Mouse (Mus musculus): ENCODE data around the gene Pip5k1b. TPM values are rescaled to one million over a fixed set of nuclear protein-coding genes. Genes with fewer than 3 reads are reported as not detected.

The Pip5k1b gene
- polyA plus RNA-seq, 1 experiment from 2014 or later, result 1.3 TPM

DNA sequence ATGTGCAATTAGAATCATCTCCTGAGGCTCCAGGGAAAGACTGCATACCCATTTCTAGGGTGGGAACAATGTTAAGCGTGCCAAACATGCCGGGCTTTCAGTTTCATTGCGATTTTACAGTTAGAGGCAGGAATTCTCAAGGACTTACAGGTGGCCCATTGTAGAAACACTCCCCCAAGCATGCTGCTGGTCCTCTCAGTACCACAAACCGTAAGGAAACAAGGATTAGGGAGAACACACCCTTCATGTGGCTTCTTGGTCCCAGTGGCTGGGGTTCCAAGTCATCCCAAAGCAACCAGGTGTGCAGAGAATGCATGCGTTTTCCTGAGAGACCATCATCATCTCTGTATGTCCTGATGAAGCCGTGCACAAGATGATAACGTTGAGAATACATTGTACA lies 4.9 kb downstream of the Pip5k1b start:
- Histone ChIP-seq H3K4me1 (ENCODE audit: control insufficient read depth, insufficient read depth, low read length) (0 out of 2 replicates have a peak, but pooled peaks cover 2% of the 10 kb centered on the region), H3K9ac (ENCODE audit: low read length) (no peak overlapping the region), H3K27ac (ENCODE audit: low read depth, low read length) (no peak overlapping the region), H3K27me3 (ENCODE audit: control insufficient read depth, insufficient read depth, low read length) (no peaks in the 10 kb centered on the region), H3K4me2 (ENCODE audit: low read depth) (no peak overlapping the region), H3K4me3 (ENCODE audit: low read depth, low read length) (no peak overlapping the region), H3K9me3 (ENCODE audit: control insufficient read depth, low read length) (peaks cover 5% of the 10 kb centered on the region; the same call in 1 of the 2 replicates), H3K36me3 (ENCODE audit: control insufficient read depth, insufficient read depth, low read length) (no peaks in the 10 kb centered on the region)
- DNase-seq (ENCODE audit: low spot score) (no peak), ATAC-seq (ENCODE audit: insufficient read depth, low FRiP score, low TSS enrichment) (no peak)
- WGBS, result 79% methylated on average over 7 of the region's 7 CpGs

DNA sequence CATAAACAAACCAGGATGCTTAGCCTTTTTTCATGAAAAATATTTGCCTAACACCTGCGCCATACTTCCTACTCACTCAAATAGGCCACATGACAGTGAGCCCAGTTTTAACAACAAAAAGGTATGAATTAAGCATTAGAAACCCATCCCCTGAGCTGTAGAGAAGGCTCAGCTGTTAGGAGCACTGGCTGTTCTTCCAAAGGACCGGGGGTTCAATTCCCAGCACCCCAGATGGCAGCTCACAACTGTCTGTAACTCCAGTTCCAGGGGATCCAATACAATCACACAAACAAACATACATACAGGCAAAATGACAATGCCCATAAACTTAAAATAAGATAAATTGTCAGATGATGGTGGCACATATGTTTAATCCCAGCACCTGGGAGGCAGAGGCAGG lies 5.7 kb downstream of the Pip5k1b start:
- WGBS, result 94% methylated on average over 2 of the region's 2 CpGs
- ATAC-seq (ENCODE audit: insufficient read depth, low FRiP score, low TSS enrichment) (no peak), DNase-seq (ENCODE audit: low spot score) (no peak)
- Histone ChIP-seq H3K4me1 (ENCODE audit: control insufficient read depth, insufficient read depth, low read length) (no peaks in the 10 kb centered on the region), H3K27ac (ENCODE audit: low read depth, low read length) (no peak overlapping the region), H3K9me3 (ENCODE audit: control insufficient read depth, low read length) (peaks cover 5% of the 10 kb centered on the region; the same call in 1 of the 2 replicates), H3K27me3 (ENCODE audit: control insufficient read depth, insufficient read depth, low read length) (no peaks in the 10 kb centered on the region), H3K4me2 (ENCODE audit: low read depth) (no peak overlapping the region), H3K36me3 (ENCODE audit: control insufficient read depth, insufficient read depth, low read length) (no peaks in the 10 kb centered on the region), H3K4me3 (ENCODE audit: low read depth, low read length) (no peak overlapping the region), H3K9ac (ENCODE audit: low read length) (no peak overlapping the region)

DNA sequence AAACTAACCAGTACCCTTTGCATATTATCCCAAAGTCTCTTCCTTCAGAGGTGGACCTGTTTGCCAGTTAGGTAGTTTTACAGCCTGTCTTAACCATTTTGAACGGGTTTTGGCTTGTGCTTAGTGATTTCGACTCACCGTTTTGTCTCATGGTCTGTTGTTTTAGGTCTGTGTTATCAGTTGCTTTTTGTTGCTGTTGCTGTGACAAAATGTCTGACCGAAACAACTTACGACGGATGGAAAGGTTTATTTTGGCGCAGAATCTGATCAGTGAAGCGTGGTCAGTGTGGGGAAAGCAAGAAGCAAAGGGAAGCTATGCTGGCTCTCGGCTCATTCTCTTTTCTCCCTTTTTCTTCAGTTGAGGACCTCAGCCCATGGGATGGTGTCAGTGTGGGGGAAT lies 7.3 kb downstream of the Pip5k1b start:
- Histone ChIP-seq H3K27me3 (ENCODE audit: control insufficient read depth, insufficient read depth, low read length) (no peaks in the 10 kb centered on the region), H3K27ac (ENCODE audit: low read depth, low read length) (no peak overlapping the region), H3K4me2 (ENCODE audit: low read depth) (no peak overlapping the region), H3K4me3 (ENCODE audit: low read depth, low read length) (no peak overlapping the region), H3K9me3 (ENCODE audit: control insufficient read depth, low read length) (peaks cover 5% of the 10 kb centered on the region; the same call in 1 of the 2 replicates), H3K9ac (ENCODE audit: low read length) (no peak overlapping the region), H3K4me1 (ENCODE audit: control insufficient read depth, insufficient read depth, low read length) (no peaks in the 10 kb centered on the region), H3K36me3 (ENCODE audit: control insufficient read depth, insufficient read depth, low read length) (no peaks in the 10 kb centered on the region)
- DNase-seq (ENCODE audit: low spot score) (no peak), ATAC-seq (ENCODE audit: insufficient read depth, low FRiP score, low TSS enrichment) (no peak)
- 97% methylated on average over 9 of the region's 9 CpGs for WGBS

DNA sequence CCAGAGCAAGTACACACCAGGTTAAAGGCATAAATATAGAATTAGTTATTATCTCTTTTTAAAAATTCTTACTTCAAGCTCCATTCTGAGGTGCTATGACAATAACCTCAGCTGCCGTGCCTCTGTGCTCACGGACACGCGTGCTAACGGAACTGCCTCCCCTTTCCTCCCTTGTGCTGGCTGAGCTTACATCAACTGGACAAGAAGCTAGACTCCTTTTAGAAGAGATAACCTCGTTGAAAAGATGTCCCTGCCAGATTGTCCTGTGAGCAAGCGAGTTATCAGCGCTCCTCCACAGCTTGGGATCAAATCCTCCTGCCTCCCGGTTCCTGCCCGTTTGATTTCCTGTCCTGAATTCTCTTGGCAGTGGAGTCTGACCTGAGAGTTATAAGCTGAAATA lies 9.5 kb downstream of the Pip5k1b start:
- Histone ChIP-seq H3K4me1 (ENCODE audit: control insufficient read depth, insufficient read depth, low read length) (no peaks in the 10 kb centered on the region), H3K36me3 (ENCODE audit: control insufficient read depth, insufficient read depth, low read length) (no peaks in the 10 kb centered on the region), H3K27ac (ENCODE audit: low read depth, low read length) (no peak overlapping the region), H3K4me3 (ENCODE audit: low read depth, low read length) (no peak overlapping the region), H3K27me3 (ENCODE audit: control insufficient read depth, insufficient read depth, low read length) (no peaks in the 10 kb centered on the region), H3K9ac (ENCODE audit: low read length) (no peak overlapping the region), H3K9me3 (ENCODE audit: control insufficient read depth, low read length) (peaks cover 5% of the 10 kb centered on the region; the same call in 1 of the 2 replicates), H3K4me2 (ENCODE audit: low read depth) (no peak overlapping the region)
- no peak for ATAC-seq (ENCODE audit: insufficient read depth, low FRiP score, low TSS enrichment)
- DNase-seq (ENCODE audit: low spot score), result no peak
- 89% methylated on average over 10 of the region's 10 CpGs for WGBS

DNA sequence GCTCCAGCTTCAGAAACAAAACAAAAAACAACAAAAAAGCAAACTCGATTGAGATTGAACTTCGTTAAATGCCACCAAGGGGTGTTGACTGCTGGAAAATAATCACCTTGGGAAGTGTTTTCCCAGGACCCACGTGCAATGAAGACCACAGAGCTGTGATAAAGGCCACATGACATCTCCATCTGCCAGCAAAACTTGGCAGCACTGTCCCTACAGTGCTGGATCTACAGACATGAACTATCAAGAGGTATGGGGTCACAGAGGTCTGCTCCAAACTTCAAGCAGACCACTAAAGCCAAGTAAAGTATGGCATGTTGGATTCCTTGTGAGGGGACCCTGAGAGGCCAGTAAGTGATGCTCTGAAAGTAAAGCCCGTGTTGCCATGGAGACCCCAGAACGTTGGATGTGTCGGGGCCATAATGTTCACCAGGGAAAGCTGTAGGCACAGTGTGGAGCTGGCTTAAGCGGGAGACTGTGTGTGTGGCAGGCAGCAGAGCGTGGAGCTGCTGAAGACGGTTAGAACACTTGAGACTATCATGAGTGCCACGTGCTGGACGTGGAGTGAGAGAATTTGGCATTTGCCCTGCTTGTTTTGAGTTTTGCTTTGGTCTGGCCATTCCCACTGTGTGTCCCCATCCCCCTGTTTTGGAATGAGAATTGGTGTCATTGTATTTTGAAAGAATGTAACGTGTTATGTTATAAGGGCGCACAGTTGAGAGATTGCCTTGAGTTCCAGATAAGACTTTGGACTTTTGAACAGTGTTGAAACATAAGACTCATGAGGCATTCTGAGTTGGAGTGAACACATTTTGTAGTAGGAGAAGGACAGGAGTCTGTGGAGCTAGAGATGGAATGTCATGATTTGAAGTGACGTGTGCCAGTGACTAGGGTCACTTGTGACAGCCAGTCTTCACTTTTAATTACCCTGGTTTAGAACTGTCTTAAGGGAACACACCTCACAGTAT lies 12.0 kb downstream of the Pip5k1b start:
- no peak overlapping the region for H3K4me2 ChIP-seq (ENCODE audit: low read depth)
- H3K4me1 ChIP-seq (ENCODE audit: control insufficient read depth, insufficient read depth, low read length), result no peaks in the 10 kb centered on the region
- H3K27ac ChIP-seq (ENCODE audit: low read depth, low read length), result no peak overlapping the region
- no peak overlapping the region for H3K4me3 ChIP-seq (ENCODE audit: low read depth, low read length)
- H3K36me3 ChIP-seq (ENCODE audit: control insufficient read depth, insufficient read depth, low read length), result no peaks in the 10 kb centered on the region
- H3K9me3 ChIP-seq (ENCODE audit: control insufficient read depth, low read length), result peaks cover 5% of the 10 kb centered on the region; the same call in 1 of the 2 replicates
- 89% methylated on average over 14 of the region's 14 CpGs for WGBS
- ATAC-seq (ENCODE audit: insufficient read depth, low FRiP score, low TSS enrichment), result no peak
- no peak overlapping the region for H3K9ac ChIP-seq (ENCODE audit: low read length)
- H3K27me3 ChIP-seq (ENCODE audit: control insufficient read depth, insufficient read depth, low read length), result no peaks in the 10 kb centered on the region
- no peak for DNase-seq (ENCODE audit: low spot score)

DNA sequence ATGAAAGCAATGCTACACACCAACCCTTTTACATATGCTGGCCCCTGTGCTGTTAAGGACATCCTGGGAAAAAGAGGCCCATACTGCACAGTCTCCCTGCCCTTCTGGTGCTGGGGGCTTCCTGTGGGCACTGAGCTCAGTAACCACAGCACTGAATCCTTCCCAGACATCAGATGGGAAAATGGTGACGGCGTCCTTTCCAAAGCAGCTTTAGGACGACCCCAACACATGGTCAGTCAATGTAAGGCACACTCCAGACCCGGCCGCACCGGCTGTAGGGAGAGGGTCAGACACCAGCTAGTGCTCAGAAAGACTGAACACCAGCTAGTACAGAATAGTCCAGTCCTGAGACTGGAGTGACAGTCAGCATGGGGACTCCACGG lies 13.4 kb downstream of the Pip5k1b start:
- H3K4me2 ChIP-seq (ENCODE audit: low read depth), result no peak overlapping the region
- WGBS, result 92% methylated on average over 7 of the region's 7 CpGs

DNA sequence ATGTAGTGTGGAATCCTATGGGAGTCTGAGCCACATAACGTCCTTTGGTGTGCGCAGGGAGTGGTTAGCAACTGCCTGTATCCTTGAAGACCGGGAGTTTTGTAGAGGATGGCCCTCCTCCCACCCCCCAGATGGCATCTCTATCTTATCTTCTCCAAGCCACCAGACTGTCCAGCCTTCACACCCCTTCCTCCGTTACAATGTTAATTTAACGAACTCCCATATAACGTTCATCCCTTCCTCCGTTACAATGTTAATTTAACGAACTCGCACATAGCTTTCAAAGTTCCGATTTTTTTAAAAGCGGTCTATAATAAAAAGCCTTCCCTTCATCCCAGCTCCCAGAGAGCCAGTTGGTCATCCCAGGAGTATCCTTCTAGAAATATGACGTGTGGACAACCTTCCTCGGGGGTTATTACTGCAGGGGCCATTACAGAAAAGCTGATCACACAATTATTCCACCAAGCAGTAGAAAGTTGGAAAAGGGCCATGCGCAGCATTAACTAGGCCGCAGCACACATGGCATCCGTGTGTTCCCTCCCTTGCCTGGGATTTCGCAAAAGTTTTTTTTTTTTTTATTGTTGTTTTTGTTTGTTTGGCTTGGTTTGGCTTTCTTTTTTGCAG lies 13.9 kb downstream of the Pip5k1b start:
- no peak for DNase-seq (ENCODE audit: low spot score)
- Histone ChIP-seq H3K9ac (ENCODE audit: low read length) (no peak overlapping the region), H3K4me1 (ENCODE audit: control insufficient read depth, insufficient read depth, low read length) (no peaks in the 10 kb centered on the region), H3K27me3 (ENCODE audit: control insufficient read depth, insufficient read depth, low read length) (no peaks in the 10 kb centered on the region), H3K36me3 (ENCODE audit: control insufficient read depth, insufficient read depth, low read length) (no peaks in the 10 kb centered on the region), H3K4me3 (ENCODE audit: low read depth, low read length) (no peak overlapping the region), H3K4me2 (ENCODE audit: low read depth) (no peak overlapping the region), H3K9me3 (ENCODE audit: control insufficient read depth, low read length) (no peaks in the 10 kb centered on the region), H3K27ac (ENCODE audit: low read depth, low read length) (no peak overlapping the region)
- WGBS, result 95% methylated on average over 17 of the region's 17 CpGs
- no peak for ATAC-seq (ENCODE audit: insufficient read depth, low FRiP score, low TSS enrichment)

More for the DNA sequence above, 13.4 kb downstream of the Pip5k1b start:
- Histone ChIP-seq H3K36me3 (ENCODE audit: control insufficient read depth, insufficient read depth, low read length) (no peaks in the 10 kb centered on the region), H3K4me3 (ENCODE audit: low read depth, low read length) (no peak overlapping the region), H3K9me3 (ENCODE audit: control insufficient read depth, low read length) (no peaks in the 10 kb centered on the region), H3K27me3 (ENCODE audit: control insufficient read depth, insufficient read depth, low read length) (no peaks in the 10 kb centered on the region), H3K9ac (ENCODE audit: low read length) (no peak overlapping the region), H3K4me1 (ENCODE audit: control insufficient read depth, insufficient read depth, low read length) (no peaks in the 10 kb centered on the region), H3K27ac (ENCODE audit: low read depth, low read length) (no peak overlapping the region)
- no peak for ATAC-seq (ENCODE audit: insufficient read depth, low FRiP score, low TSS enrichment)
- DNase-seq (ENCODE audit: low spot score), result no peak

DNA sequence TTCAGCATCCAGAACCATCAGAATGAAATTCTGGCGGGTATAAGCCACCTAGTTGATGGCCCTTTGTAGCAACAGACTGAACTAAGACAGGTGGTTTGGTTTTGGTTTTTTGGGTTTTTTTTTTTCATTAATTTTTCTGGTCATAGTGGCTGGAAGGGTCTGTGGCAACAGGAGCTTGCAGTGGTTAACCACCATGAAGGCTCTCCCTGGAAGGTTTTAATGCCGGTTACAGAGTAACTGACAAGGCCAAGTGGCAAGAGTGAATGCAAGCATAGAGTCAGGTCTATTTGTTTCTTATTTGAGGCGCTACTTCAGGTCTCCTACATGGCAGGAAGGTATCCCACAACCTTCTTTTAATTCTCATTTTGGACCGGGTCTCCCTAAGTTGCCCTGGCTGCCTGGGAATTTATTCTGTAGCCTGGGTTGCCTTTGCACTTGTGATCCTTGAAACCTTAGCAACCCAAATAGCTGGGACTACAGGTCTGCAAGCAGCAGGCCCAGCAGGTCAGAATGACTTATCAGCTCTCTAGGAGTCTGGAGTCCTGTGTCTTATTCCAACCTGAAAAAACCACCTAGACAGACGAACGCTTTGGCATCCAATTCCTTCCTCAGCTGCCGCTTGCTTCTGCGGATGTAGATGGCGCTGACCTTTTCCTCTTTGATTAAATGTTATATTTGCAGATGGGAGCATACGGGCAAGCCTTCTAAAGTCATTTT lies 14.6 kb downstream of the Pip5k1b start:
- 93% methylated on average over 10 of the region's 10 CpGs for WGBS
- Histone ChIP-seq H3K4me3 (ENCODE audit: low read depth, low read length) (no peak overlapping the region), H3K27me3 (ENCODE audit: control insufficient read depth, insufficient read depth, low read length) (no peaks in the 10 kb centered on the region), H3K4me2 (ENCODE audit: low read depth) (no peak overlapping the region), H3K9me3 (ENCODE audit: control insufficient read depth, low read length) (no peaks in the 10 kb centered on the region), H3K27ac (ENCODE audit: low read depth, low read length) (no peak overlapping the region), H3K36me3 (ENCODE audit: control insufficient read depth, insufficient read depth, low read length) (no peaks in the 10 kb centered on the region), H3K9ac (ENCODE audit: low read length) (no peak overlapping the region), H3K4me1 (ENCODE audit: control insufficient read depth, insufficient read depth, low read length) (no peaks in the 10 kb centered on the region)
- ATAC-seq (ENCODE audit: insufficient read depth, low FRiP score, low TSS enrichment) (no peak), DNase-seq (ENCODE audit: low spot score) (no peak)

Measured in neural tube, embryonic 11.5 days (tissue).